Mouse (Mus musculus) liver, embryonic 18 days (tissue): ENCODE measurements around the gene Btaf1. TPM values are rescaled to one million over a fixed set of nuclear protein-coding genes. Genes with fewer than 3 reads are reported as not detected.

Experiments used
- polyA plus RNA-seq: library from polyadenylated mRNA; depleted of rRNA; stranded (reverse); fragments of >200 nt; gene quantifications from 2 replicates; pipeline ENCODE4 v1.2.3, GENCODE M21; 2012; rRNA removed

Btaf1 gene
- 4.8 and 5.1 TPM in 2 replicates for polyA plus RNA-seq

GRCm38 (mm10) chr19:36925671-36926552 lies at the start of gene Btaf1:
Gene Btaf1, plus strand, starts transcription at chr19:36926079.

GRCm38 (mm10) chr19:36919466-36919865 lies 6.4 kb upstream of the Btaf1 start, which contains the start of gene Fgfbp3:
Gene Fgfbp3, minus strand, starts transcription at chr19:36919615.

Other genes with a start within 250 kb of the Btaf1 start
- 33.7 and 41.1 TPM in 2 replicates for gene Ppp1r3c, start 189.4 kb upstream of the Btaf1 start, polyA plus RNA-seq
- 19.7 and 22.0 TPM in 2 replicates for gene Tnks2, start 91.8 kb upstream of the Btaf1 start, polyA plus RNA-seq
- 0.94 and 1.0 TPM in 2 replicates for gene Fgfbp3, start 6.5 kb upstream of the Btaf1 start, polyA plus RNA-seq